Mouse (Mus musculus): Measurements from ENCODE around the gene Nfkbia. TPM values are rescaled to one million over a fixed set of nuclear protein-coding genes. Genes with fewer than 3 reads are reported as not detected.
A peak's percentile ranks its signal among the peaks of the same experiment; 100 is the strongest.

The Nfkbia gene
- polyA plus RNA-seq (2015; fragmentation: Nextera tagmentation; extraction: Ambion mirVana): 110 and 116 TPM in 2 replicates

DNA sequence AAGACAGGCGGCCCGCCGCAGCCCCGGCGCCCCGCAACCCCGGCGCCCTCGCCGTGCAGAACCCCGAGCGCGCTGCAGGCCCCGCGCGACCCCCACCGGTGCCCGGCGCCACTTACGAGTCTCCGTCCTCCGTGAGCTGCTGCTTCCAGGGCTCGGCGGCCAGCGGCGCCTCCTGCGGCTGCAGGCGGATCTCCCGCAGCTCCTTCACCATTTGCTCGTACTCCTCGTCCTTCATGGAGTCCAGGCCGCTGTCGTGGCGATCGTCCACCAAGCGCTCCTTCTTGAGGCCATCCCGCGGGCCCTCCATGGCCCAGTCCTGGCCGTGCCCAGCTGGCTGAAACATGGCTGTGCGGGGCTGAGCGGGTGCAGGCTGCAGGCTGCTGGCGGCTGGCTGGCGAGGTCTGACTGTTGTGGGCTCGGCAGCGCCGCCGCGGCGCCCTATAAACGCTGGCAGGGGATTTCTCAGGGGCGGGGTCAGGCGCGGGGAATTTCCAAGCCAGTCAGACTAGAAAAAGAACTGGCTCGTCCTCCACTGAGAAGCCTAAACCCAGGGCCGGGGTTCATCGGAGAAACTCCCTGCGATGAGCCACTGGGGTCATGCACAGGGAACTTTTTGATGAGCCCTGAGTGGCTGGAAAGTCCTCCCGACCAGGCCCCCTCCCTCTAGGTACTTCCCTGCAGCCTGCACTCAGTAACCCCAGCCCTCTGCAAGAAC is at the start of gene Nfkbia:
Nfkbia (minus strand) TSS at position 464 of the 715 bp plus-strand sequence.
- H3K27ac ChIP-seq: peak within 1 kb of the TSS; percentile 100
- peaks cover 48% of the 10 kb centered on the region for H3K4me1 ChIP-seq
- H3K36me3 ChIP-seq: peaks cover 39% of the 10 kb centered on the region
- under 1% methylated on average over 57 of the region's 58 CpGs for WGBS
- H3K4me2 ChIP-seq: peak within 1 kb of the TSS; percentile 80
- peak; percentile 88 for ATAC-seq (ENCODE audit: borderline replicate concordance, extremely low read depth, low FRiP score, low TSS enrichment)
- peak within 1 kb of the TSS; percentile 99 for H3K9ac ChIP-seq
- H3K4me3 ChIP-seq: peak within 1 kb of the TSS; percentile 88
- no peaks in the 10 kb centered on the region for H3K9me3 ChIP-seq
- no peaks in the 10 kb centered on the region for H3K27me3 ChIP-seq

DNA sequence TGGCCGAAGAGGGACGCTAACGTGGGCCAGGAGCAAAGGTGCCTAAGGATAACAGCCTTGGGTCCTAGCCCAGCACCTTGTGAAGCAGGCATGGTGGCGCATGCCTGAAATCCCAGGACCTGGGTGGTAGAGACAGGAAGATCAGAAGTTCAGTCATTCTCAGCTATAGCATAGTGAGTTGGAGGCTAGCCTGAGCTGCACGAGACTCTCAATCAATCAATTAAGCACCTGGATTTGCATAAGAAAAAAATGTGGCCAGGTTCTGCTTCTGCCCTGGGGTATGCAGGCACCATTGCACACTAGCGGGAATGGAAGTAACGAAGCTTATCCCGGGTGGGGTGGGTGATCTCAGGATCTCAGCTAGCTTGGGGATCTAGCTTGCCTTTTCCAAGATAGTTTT is 46.7 kb upstream of the Nfkbia start:
- Histone ChIP-seq H3K9ac (no peak overlapping the region), H3K9me3 (no peaks in the 10 kb centered on the region), H3K36me3 (no peaks in the 10 kb centered on the region), H3K4me2 (no peak overlapping the region), H3K27me3 (peaks cover 14% of the 10 kb centered on the region), H3K27ac (no peak overlapping the region), H3K4me1 (no peaks in the 10 kb centered on the region), H3K4me3 (no peak overlapping the region)
- 60% methylated on average over 8 of the region's 8 CpGs for WGBS
- ATAC-seq (ENCODE audit: borderline replicate concordance, extremely low read depth, low FRiP score, low TSS enrichment): no peak

DNA sequence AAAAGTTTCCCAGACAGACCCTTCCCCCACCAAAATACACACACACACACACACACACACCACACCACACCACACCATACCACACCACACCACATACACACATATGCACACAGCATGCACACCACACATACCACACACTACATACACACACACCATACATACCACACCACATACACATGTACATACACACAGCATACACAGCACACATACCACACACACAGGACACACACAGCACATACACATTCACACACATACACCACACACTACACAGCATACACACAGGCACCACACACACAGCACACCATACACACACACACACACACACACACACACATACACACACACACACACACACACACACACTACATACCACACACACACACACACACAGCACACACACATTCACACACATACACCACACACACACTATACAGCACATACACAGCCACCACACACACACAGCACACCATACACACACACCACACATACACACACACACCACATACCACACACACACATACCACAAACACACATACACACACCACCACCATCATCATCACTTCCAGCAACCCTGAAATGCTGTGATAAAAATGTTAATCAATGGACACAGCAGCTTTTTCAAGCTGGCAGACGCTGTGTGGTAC is 46.0 kb upstream of the Nfkbia start:
- Histone ChIP-seq H3K4me1 (no peaks in the 10 kb centered on the region), H3K9ac (no peak overlapping the region), H3K4me2 (no peak overlapping the region), H3K27ac (no peak overlapping the region), H3K27me3 (peaks cover 14% of the 10 kb centered on the region), H3K36me3 (no peaks in the 10 kb centered on the region), H3K9me3 (no peaks in the 10 kb centered on the region), H3K4me3 (no peak overlapping the region)
- 67% methylated on average over 1 of the region's 1 CpGs for WGBS
- ATAC-seq (ENCODE audit: borderline replicate concordance, extremely low read depth, low FRiP score, low TSS enrichment): peak; percentile 65

DNA sequence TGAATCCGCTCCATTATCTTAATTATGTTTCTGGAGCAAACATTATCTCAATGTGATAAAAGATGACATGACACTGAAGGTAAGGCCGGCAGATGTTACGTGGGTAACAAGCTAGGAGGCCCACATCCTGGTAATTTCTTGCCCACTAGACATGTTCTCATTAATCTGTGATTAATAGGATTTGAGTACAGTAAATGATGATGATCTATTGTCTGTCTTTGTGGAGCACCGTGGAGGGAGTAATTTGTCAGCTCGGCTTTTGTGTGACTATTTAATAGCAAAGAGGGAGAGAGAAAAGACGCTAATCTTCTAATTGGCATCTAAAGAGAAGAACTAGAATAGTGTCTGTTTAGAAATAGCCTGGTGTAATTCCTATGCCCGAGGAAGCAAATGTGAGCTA is 45.3 kb upstream of the Nfkbia start:
- ATAC-seq (ENCODE audit: borderline replicate concordance, extremely low read depth, low FRiP score, low TSS enrichment): no peak
- 55% methylated on average over 7 of the region's 7 CpGs for WGBS
- H3K4me1 ChIP-seq: no peaks in the 10 kb centered on the region
- H3K9me3 ChIP-seq: no peaks in the 10 kb centered on the region
- no peak overlapping the region for H3K4me2 ChIP-seq
- H3K9ac ChIP-seq: no peak overlapping the region
- H3K4me3 ChIP-seq: no peak overlapping the region
- H3K36me3 ChIP-seq: no peaks in the 10 kb centered on the region
- peaks cover 14% of the 10 kb centered on the region for H3K27me3 ChIP-seq
- H3K27ac ChIP-seq: no peak overlapping the region

DNA sequence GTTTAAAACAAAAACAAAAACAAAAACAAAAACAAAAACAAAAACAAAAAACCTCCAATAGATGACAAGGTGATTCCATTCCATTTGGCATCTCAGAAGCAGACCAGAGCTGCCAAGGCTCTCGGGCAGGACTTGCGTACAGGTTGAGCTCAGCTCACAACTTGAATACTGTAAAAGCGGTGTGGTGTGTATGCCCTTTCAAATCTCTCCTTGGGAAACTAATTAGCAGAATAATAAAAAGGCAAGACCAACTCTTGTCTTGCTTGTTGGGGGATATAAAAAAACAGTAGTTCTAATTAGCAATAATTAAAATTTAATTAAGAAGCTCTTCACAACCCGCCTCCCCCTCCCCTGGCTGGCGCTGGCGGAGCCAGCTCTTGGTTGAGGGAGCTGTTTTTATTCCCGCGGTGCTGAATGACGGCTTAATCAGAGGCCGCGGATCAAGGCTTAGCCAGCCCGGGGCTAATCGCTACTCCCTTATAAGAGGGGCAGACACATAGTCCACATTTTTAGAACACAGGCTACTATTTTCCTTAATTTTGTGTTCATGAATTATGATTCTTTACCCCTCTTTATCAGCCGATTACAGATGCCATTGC is 44.2 kb upstream of the Nfkbia start:
- Histone ChIP-seq H3K27ac (no peak overlapping the region), H3K9ac (no peak overlapping the region), H3K4me1 (no peaks in the 10 kb centered on the region), H3K27me3 (peaks cover 14% of the 10 kb centered on the region), H3K9me3 (no peaks in the 10 kb centered on the region), H3K4me2 (no peak overlapping the region), H3K4me3 (no peak overlapping the region), H3K36me3 (no peaks in the 10 kb centered on the region)
- WGBS: 8% methylated on average over 14 of the region's 14 CpGs
- no peak for ATAC-seq (ENCODE audit: borderline replicate concordance, extremely low read depth, low FRiP score, low TSS enrichment)

DNA sequence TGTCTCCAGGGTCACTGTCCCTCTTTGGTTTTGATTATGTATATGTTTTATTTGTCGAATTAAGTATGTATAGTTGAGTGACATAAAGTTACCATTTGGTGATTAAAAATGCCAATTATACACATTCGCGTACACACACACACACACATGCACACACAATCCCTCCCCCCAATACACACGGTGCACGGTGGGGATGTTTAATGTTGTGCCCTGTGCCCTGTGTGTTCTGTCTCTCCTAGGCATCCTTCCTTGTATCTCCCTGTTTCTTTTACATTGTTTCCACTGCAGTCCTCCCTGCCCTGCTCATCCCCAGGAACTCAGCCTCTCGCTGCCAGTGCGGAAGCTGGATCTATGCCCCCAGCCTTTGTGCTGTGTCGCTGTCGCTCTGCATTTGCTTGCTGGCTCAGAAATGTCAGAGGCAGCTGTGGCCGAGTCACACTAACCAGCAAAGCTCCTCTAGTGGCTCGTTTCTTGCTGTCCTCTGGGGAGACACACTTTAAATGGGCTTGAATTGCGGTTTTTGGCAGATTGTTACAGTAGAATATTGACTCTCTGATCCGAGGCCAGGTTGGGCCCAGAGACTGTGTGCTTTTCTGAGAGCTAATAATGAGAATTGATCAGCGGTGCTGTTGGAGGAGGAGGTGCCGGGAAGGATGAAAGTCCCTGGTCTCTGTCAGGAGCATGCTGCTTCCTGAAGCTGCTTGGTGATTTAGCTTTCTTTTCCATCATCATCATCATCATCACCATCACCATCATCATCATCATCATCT is 34.7 kb upstream of the Nfkbia start:
- WGBS: 63% methylated on average over 15 of the region's 15 CpGs

DNA sequence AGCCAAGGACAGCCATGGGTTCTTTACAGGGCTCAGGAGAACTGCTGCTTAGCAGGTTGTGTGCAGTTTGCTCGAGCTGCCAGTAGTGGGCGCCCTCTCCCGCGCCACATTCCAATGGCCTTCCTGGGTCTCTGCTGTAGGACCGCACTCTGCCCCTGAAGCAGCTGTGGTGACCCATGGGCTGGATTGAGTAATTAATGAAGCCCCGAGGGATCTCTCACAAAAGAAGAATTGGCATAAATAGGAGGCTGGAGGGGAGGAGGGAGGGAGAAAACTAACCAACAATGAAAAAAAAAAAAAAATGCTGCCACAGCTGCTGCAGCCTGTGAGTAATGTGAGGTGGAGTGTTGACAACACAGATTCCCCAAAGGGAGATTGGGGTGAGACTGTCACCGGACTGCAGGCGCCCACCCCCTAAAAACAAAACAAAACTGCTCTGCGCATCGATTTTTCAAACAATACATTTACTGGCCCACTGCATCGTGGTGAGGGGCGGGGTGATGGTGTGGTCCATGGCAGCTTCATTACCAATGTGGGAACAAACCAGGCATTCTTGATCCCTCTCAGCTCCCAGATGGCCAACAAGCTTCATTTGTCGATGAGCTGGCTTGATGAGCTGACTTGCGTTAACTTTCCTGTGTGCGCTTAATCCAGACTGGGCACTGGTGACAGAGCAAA is 25.8 kb upstream of the Nfkbia start:
- H3K4me1 ChIP-seq: no peaks in the 10 kb centered on the region
- H3K4me3 ChIP-seq: no peak overlapping the region
- WGBS: 48% methylated on average over 15 of the region's 15 CpGs
- H3K9ac ChIP-seq: no peak overlapping the region
- no peak overlapping the region for H3K4me2 ChIP-seq
- H3K36me3 ChIP-seq: no peaks in the 10 kb centered on the region
- no peak for ATAC-seq (ENCODE audit: borderline replicate concordance, extremely low read depth, low FRiP score, low TSS enrichment)
- H3K27ac ChIP-seq: no peak overlapping the region
- H3K9me3 ChIP-seq: no peaks in the 10 kb centered on the region
- no peaks in the 10 kb centered on the region for H3K27me3 ChIP-seq

More for the DNA sequence above, 34.7 kb upstream of the Nfkbia start:
- Histone ChIP-seq H3K4me2 (no peak overlapping the region), H3K27ac (no peak overlapping the region), H3K36me3 (no peaks in the 10 kb centered on the region), H3K4me1 (no peaks in the 10 kb centered on the region), H3K9me3 (no peaks in the 10 kb centered on the region), H3K9ac (no peak overlapping the region), H3K27me3 (no peaks in the 10 kb centered on the region), H3K4me3 (no peak overlapping the region)
- no peak for ATAC-seq (ENCODE audit: borderline replicate concordance, extremely low read depth, low FRiP score, low TSS enrichment)

DNA sequence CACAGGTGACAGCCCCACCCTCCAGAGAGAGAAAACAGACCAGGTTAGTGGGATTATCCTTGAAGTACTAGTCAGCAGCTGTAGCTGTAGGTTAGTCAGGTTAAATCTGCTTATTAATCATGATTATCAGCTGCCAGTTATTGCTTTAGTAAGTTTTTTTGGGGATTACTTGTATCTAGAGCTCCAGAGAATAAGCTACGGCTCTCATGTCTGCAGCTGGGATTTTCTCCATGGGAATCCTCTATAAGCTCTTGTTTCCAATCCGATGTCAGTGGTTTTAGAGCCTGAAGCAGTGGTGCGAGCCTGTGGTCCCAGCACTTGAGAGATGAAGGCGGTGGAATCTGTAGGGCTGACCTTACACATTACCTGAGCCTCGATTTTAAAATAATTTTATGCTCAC is 16.4 kb upstream of the Nfkbia start:
- Histone ChIP-seq H3K9ac (no peak overlapping the region), H3K4me1 (no peaks in the 10 kb centered on the region), H3K36me3 (no peaks in the 10 kb centered on the region), H3K4me2 (no peak overlapping the region), H3K9me3 (no peaks in the 10 kb centered on the region), H3K27ac (no peak overlapping the region), H3K27me3 (no peaks in the 10 kb centered on the region), H3K4me3 (no peak overlapping the region)
- ATAC-seq (ENCODE audit: borderline replicate concordance, extremely low read depth, low FRiP score, low TSS enrichment): no peak
- WGBS: 80% methylated on average over 5 of the region's 5 CpGs

DNA sequence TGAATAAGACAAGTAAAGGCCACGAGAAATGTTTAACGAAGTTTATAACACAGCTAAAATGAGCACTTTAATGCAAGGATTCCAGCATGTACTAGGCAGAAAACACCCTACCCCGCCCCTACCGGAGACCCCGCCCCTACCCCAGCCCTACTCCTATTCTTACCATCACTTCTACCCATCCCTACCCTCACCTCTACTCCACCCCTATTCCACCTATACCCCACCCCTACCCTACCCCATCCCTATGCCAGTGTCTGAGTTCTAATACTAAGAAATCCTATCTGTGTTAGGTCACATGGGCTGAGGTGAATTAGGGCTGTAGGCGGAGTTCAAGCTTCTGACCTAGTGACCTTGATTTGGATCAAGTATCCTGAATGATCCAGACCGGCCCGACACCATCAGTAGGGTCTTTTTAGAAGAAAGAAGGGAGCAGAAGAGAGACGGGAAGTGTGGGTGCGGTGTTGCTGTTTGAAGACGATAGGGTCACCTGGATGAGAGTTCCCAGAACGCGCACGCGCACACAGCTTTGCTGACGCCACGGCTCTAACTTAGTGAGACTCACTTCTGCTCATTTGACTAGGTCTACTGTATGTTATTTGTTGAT is 15.0 kb upstream of the Nfkbia start:
- 80% methylated on average over 17 of the region's 17 CpGs for WGBS
- H3K9ac ChIP-seq: no peak overlapping the region

DNA sequence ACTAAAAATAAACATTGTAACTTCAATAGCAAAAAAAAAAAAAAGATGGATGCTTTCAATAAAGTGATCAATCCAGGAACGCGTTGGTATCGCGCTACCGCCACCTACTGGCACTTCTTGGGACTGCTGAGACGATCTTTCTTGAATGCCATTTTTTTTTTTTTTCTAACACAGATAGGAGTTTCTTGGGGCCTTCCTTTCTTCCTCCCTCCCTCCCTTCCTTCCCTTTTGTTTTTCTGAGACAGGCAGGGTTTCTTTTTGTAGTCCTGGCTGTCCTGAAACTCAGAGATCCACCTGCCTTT is 13.5 kb upstream of the Nfkbia start:
- Histone ChIP-seq H3K4me3 (no peak overlapping the region), H3K4me1 (no peaks in the 10 kb centered on the region), H3K36me3 (no peaks in the 10 kb centered on the region), H3K9ac (no peak overlapping the region), H3K9me3 (no peaks in the 10 kb centered on the region), H3K4me2 (no peak overlapping the region), H3K27ac (no peak overlapping the region), H3K27me3 (no peaks in the 10 kb centered on the region)
- 2% methylated on average over 6 of the region's 6 CpGs for WGBS
- no peak for ATAC-seq (ENCODE audit: borderline replicate concordance, extremely low read depth, low FRiP score, low TSS enrichment)

More for the DNA sequence above, 15.0 kb upstream of the Nfkbia start:
- Histone ChIP-seq H3K27ac (no peak overlapping the region), H3K4me3 (no peak overlapping the region), H3K27me3 (no peaks in the 10 kb centered on the region), H3K36me3 (no peaks in the 10 kb centered on the region), H3K4me1 (no peaks in the 10 kb centered on the region), H3K9me3 (no peaks in the 10 kb centered on the region), H3K4me2 (no peak overlapping the region)
- ATAC-seq (ENCODE audit: borderline replicate concordance, extremely low read depth, low FRiP score, low TSS enrichment): no peak

DNA sequence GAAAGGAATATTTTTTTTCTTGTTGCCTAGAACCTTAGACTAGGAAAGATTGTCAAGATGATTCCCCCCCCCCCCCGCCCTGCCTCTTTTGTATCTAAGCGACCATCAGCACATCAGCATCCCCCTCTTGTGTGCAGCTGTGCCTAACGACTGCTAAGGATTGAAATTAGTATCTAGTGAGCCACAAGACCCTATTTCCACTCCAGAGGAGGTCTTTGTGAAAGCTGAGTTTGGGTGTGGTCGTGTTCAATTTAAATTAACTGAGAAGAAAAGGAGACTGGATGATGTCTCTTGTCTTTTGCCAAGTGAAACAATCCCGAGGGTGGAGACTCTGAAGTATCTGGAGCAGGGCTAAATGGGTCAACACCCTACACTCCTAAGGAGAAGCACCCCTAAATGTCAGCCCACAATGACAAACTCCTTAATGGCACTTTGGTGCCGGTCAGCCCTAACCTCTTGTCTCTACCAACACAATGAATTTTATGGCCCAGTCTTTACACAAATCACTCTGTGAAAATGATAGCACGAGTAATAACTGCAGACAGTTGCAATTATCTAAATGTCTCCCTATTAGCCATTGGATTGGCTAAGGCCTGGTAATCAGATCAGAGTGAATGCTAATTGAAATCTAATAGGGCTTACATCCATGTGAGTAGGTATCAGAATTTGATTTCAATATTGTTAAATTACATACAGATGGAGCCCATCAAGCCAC is 13.0 kb upstream of the Nfkbia start:
- ATAC-seq (ENCODE audit: borderline replicate concordance, extremely low read depth, low FRiP score, low TSS enrichment): no peak
- Histone ChIP-seq H3K4me3 (no peak overlapping the region), H3K9me3 (no peaks in the 10 kb centered on the region), H3K9ac (no peak overlapping the region), H3K36me3 (no peaks in the 10 kb centered on the region), H3K27me3 (no peaks in the 10 kb centered on the region), H3K27ac (no peak overlapping the region), H3K4me1 (no peaks in the 10 kb centered on the region), H3K4me2 (no peak overlapping the region)
- 59% methylated on average over 7 of the region's 7 CpGs for WGBS

Measured in lung, embryonic 15.5 days (tissue).